Comparison of ENCODE assay signal across 8 mouse cellular contexts in genomic region chr4:137387482-137388058, GRCm38 (mm10). TPM values are rescaled to one million over a fixed set of nuclear protein-coding genes. Genes with fewer than 3 reads are reported as not detected.
A peak's percentile ranks its signal among the peaks of the same experiment; 100 is the strongest.
DNase-seq lines count a peak whose midpoint lies in the region; ATAC-seq and TF ChIP-seq lines count a peak whose summit lies in the region.
"Had no signal": no experiment of that assay in that cellular context is flagged by ENCODE, and none has a peak within 500 bp of the region (broad histone marks: within the 10 kb centered on the region; RNA-seq: fewer than 3 reads in every experiment).

No protein-coding gene starts in this region.

- no peak for TF ChIP-seq CTCF in C2C12 (IDR thresholded peaks at IDR 0.05; ENCODE audit: control insufficient read depth, insufficient read depth, insufficient read length)

- H3K36me3 ChIP-seq in C2C12 (ENCODE audit: control insufficient read depth, insufficient read depth): no peaks in the 10 kb centered on the region
- H3K36me3 ChIP-seq in forebrain, embryonic 15.5 days: no peaks in the 10 kb centered on the region

- H3K27ac ChIP-seq in forebrain, embryonic 15.5 days (replicated peaks): peak overlapping the region; percentile 88

- H3K9me3 ChIP-seq in forebrain, embryonic 15.5 days: no peaks in the 10 kb centered on the region

- H3K4me3 ChIP-seq in C2C12 (ENCODE audit: insufficient read depth, poor library complexity, severe bottlenecking): peak overlapping the region; percentile 56
- peak overlapping the region; percentile 84 for H3K4me3 ChIP-seq in forebrain, embryonic 15.5 days

- peaks cover 7% of the 10 kb centered on the region for H3K79me3 ChIP-seq in C2C12 (ENCODE audit: low read depth)

- peak overlapping the region; percentile 76 for H3ac ChIP-seq in C2C12 (ENCODE audit: control insufficient read depth, insufficient read length, low read depth)

- peaks cover 11% of the 10 kb centered on the region for H3K79me2 ChIP-seq in C2C12 (ENCODE audit: control insufficient read depth, insufficient read depth)

- H3K4me2 ChIP-seq in forebrain, embryonic 15.5 days (replicated peaks): peak overlapping the region; percentile 66

- DNase-seq in lung, postnatal 10 days: peak; percentile 10
- DNase-seq in embryo, embryonic 11 days: no peak
- DNase-seq in layer of hippocampus, postnatal 10 days (ENCODE audit: low spot score in 2 of 2): no peak
- no peak for DNase-seq in cerebellum, postnatal 10 days

- H3K9ac ChIP-seq in forebrain, embryonic 15.5 days (replicated peaks): peak overlapping the region; percentile 89

- H3K4me1 ChIP-seq in forebrain, embryonic 15.5 days: peaks cover 16% of the 10 kb centered on the region

- ATAC-seq in CD4-positive, CD25-positive, alpha-beta regulatory T cell, adult 4 months: peak; percentile 7
- ATAC-seq in forebrain, embryonic 15.5 days (replicated peaks): no peak

- WGBS in forebrain, embryonic 15.5 days: 2% methylated on average over 20 of the region's 20 CpGs

- H3K27me3 ChIP-seq in C2C12 (ENCODE audit: control insufficient read depth, insufficient read depth, insufficient read length): no peaks in the 10 kb centered on the region
- no peaks in the 10 kb centered on the region for H3K27me3 ChIP-seq in forebrain, embryonic 15.5 days

TF ChIP-seq in C2C12, 6 proteins besides CTCF, POLR2A, EP300 and RAD21:
- TF ChIP-seq MYOG (IDR thresholded peaks at IDR 0.05; ENCODE audit: control insufficient read depth, extremely low read depth, insufficient read length) (no peak), CEBPB (IDR thresholded peaks at IDR 0.05; ENCODE audit: low read depth) (no peak), MAX (IDR thresholded peaks at IDR 0.05) (no peak), FOSL1 (IDR thresholded peaks at IDR 0.05; ENCODE audit: insufficient read depth, low read length, poor library complexity, severe bottlenecking) (no peak), MYOD1 (IDR thresholded peaks at IDR 0.05; ENCODE audit: control insufficient read depth, insufficient read length, low read depth) (no peak), USF1 (IDR thresholded peaks at IDR 0.05; ENCODE audit: low read depth) (no peak)

RNA-seq across cellular contexts. Expression of gene Cela3a, which starts 22.0 kb away (rescaled TPM):
- not detected for polyA plus RNA-seq in C2C12 (2012; fragmentation: generic; extraction: Trizol)
- not detected for polyA plus RNA-seq in CD4-positive, CD25-positive, alpha-beta regulatory T cell, adult 4 months (2017; shearing (Covaris generic))
- not detected in 2 replicates for polyA plus RNA-seq in forebrain, embryonic 15.5 days (2015; fragmentation: Nextera tagmentation; extraction: Ambion mirVana)
- total RNA-seq in layer of hippocampus, postnatal 10 days (2021): not detected
- total RNA-seq: left cerebral cortex, postnatal 36 days had no signal

RNA-seq across cellular contexts. Expression of gene Cdc42, which starts 30.1 kb away (rescaled TPM):
- 240 TPM for polyA plus RNA-seq in C2C12 (2012; fragmentation: generic; extraction: Trizol)
- 100 to 1,000 TPM; 630 to 632 TPM for polyA plus RNA-seq in CD4-positive, CD25-positive, alpha-beta regulatory T cell, adult 4 months (2017; shearing (Covaris generic))
- polyA plus RNA-seq in forebrain, embryonic 15.5 days (2015; fragmentation: Nextera tagmentation; extraction: Ambion mirVana): 799 and 841 TPM in 2 replicates
- total RNA-seq in layer of hippocampus, postnatal 10 days (2021): 100 to 1,000 TPM; 446 to 465 TPM

RNA-seq across cellular contexts. Expression of gene Cela3b, which starts 42.8 kb away (rescaled TPM):
- polyA plus RNA-seq in C2C12 (2012; fragmentation: generic; extraction: Trizol): not detected
- polyA plus RNA-seq in CD4-positive, CD25-positive, alpha-beta regulatory T cell, adult 4 months (2017; shearing (Covaris generic)): not detected
- polyA plus RNA-seq in forebrain, embryonic 15.5 days (2015; fragmentation: Nextera tagmentation; extraction: Ambion mirVana): not detected in 2 replicates
- total RNA-seq in layer of hippocampus, postnatal 10 days (2021): not detected
- total RNA-seq: left cerebral cortex, postnatal 36 days had no signal
